Mouse (Mus musculus) retina, postnatal 1 day (tissue): ENCODE measurements at regions not wholly inside any gene's neighbourhood (a gene's known extent, or its start where the extent isn't known, plus 50 kb on each side); places are given as distances from the start of the nearest gene placed in this dataset.
"Not testable (repeated sequence)": the region's sequence is repeated elsewhere in the genome, so short reads cannot be mapped to it uniquely, and the experiment has no call there.

Experiments used
- DNase-seq: peaks from one replicate; pipeline ENCODE4 v3.0.0-alpha.2; 2012

DNA sequence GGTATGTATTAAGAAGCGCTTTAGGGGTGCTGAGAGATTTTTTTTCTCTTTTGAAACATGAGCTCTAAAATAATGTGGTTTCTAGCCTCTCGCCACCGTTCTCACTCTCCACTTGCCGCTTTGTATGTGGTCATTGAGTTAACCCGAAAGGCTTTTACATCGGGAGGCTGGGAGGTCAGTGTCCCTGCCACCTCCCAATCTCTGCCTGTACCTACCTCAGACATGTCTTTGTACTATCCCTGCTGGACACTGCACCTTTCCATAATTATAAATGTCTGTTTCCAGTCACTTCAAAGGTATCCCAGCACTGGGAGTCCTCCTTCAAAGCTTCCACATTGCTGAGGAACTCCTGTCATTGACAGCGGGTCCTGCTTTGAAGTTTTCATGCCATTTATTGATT, 347.6 kb upstream of the Tbc1d2b start:
- DNase-seq, result no peak

DNA sequence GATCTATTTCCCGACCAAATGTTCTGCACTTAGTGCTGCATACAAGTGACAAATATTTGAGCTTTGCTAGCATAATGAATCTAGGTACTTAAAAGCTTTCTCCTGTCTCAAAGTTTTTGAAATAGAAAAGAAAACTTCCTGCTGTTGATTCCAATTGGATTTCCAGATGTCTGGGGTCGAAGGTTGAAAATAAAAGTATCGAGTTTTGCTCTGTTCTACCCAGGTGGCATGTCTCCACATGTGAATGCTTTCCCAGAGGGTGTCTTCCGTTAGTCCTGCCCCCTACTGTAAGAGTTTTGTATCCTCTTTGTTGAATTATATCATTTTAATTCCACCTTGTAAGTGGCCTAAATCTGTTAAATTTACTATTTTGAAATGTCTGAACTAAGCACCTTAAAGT, 327.3 kb upstream of the Tbc1d2b start:
- no peak for DNase-seq

DNA sequence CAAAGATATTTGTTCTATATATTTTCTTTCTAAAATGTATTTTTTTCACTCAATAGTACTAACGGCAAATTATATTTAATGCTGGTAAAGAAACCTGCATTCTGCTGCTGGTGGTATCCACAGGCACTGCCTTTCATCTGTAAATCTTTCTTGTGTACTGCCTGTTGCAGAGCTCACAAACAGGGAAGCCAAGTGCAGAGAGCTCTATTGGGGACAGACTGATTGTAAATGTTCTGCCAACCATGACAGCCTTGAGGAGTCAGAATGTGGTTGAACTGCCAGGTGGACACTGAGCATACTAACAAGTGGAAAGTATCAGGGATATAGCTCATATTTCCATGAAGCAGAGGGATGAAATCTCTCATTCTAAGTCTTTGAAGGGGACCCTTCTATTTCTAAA, 286.1 kb upstream of the Tbc1d2b start:
- DNase-seq, result no peak

DNA sequence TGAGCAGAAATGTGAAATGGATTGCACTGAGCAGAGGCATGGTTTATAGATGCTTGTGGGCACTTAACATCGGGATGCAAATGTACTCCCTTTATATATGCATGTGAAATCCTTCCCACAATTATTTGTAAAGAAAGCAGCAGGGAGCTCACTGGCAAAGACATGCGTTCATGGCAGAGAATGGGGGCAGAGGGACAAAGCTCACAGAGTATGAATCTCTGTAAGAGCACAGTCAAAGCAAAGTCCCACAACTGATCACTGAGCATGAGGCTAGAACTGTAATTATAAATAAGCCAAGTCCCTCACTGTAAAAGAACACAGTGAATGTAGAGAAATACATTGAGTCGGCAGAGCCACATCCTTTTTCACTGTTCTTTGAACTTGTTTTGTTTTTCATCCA, 285.6 kb upstream of the Tbc1d2b start:
- DNase-seq, result no peak

DNA sequence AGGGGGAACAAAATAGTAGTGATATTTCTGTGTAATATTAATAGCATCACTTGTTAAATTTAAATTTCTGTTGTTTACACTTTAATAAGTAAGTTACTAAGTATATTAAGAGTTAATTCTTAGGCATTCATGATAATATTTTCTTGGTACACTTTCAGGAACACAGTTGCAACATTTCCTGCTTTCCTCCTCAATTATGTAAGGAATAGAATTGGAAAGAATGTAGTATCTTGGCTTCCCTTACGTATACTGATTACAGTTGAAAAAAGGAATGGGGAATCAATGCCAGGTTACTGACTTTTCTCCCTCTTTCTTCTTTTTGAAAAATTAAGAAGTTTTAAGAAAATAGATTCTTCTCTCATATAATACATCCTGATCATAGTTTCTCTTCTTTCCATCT, 277.3 kb upstream of the Tbc1d2b start:
- no peak for DNase-seq

DNA sequence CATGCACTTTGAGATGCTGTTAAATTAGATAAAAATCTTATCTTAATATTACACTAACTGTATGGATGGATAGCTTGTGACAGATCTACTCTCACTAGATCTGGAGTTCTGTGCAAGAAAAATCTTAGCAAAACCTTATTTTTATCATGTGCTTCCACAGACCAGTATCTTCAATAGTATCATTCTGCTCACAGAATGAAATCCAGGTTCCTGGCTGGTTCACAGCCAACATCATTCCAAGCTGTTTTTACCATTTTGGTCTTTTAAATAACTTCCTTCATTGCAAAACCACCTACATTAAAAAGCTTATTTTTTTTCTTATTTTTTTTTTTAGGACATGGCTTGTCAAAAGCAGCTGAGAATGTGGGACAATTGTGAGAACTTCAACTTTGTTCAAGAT, 276.1 kb upstream of the Tbc1d2b start:
- no peak for DNase-seq

DNA sequence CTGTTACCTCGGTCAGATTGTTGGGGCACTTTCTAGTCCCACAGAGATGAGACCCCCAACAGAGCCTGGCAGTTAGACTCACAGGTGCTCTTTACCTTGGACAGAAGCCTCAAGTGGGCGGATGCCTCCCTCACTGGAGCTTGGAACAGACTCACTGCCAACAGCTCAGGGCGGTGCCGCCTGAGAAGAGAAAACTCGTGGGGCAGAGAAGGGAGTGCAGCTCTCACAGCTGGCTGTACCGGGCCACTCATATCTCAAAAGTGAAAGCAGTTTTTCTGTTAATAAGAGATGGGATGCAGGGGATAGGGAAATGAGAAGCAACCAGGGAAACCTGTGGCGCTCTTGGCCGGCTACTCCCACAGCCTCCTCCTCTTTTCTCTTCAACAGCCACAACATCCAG, 267.1 kb upstream of the Tbc1d2b start:
- DNase-seq, result not testable (repeated sequence)

DNA sequence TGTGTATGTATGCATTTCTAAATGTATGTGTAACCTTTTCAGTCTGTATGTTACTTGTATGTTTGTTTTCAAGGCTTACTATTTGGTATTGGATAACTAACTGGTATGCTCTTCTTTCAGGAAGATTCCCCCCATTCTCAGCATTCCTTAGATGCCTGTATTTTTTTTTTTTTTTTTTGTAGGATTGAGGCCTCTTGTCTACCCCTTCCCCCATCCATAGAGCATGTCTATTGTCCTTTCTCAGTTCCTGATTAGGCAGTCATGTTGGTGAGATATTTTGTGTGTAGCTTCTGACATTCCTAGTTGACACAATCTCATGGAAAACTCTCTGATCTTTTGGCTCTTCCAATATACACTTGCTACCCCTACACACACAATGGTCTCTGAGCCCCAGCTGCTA, 262.8 kb upstream of the Tbc1d2b start:
- no peak for DNase-seq

DNA sequence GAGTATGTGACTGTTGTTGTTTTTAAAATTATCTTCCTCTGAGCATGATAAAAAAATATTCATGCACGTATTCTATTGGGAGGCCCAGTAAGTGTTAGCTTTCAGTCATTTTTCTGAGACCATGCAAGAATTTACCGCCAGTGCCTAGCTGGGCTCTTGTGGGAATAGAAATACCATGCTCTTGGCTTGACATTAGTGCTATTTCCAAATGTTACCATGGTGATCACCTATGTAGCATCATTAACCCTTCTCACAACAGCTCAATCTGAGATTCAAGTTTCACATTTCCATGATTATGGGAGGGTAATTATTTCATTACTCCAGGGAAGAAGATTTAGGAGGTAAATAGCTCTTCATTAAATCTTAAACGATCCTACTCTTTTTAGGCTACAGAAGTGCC, 250.6 kb upstream of the Tbc1d2b start:
- no peak for DNase-seq

DNA sequence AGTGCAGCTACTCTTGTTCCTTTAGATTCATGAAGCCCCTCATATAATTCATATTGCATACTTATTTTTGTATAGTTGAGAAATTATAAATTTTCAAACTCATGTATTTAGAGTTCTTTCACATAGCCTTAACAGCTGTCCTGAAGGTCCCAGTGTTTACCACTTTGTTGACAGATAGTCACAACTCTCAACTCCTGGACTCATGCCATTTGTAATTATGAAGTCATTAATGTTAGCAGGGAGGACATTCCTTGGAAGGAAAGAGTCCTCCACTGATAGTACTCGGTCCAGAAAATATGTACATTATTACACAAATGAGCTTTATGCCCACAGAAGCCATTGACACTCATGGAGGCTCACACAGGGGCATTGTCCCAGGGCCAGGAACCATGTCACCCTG, 224.3 kb upstream of the Tbc1d2b start:
- no peak for DNase-seq

DNA sequence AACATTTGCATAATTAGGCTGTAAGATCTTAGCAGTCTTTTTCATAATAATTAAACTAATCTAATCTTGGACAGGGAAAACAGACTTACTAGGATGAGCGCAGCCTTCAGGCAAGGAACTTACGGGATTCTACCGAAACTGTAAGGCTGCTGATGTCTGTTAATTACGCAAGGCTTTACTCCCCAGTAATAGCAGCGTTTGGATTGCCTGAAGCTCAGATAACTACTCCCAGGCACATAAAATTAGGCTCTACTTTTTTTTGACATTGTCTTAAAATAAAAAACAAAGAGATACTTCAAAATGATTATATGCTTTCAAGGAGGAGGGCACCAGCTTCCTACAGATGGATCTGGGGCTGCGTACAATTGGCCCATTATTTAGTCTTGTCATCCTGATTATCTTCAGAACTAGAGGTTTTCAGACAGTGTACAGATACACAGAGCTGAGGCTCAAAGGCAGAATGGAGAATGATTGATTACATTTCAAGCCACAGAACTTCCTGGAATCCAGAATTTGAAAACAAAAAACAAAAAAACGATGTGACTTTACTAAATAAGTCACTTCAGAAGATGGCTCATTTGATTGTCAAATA, 220.1 kb upstream of the Tbc1d2b start:
- peak; percentile 27 for DNase-seq

DNA sequence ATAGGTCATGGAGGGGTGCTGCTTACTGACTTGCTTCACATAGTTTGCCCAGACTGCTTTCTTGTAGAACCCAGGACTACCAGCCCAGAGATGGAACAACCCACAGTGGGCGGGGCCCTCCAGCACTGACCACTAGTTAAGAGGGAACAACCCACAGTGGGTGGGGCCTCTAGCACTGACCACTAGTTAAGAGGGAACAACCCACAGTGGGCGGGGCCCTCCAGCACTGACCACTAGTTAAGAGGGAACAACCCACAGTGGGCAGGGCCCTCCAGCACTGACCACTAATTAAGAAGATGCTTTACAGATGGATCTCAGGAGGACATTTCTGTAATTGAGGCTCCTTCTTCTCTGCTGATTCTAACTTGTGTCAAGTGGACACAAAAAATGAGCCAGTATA, 180.0 kb upstream of the Tbc1d2b start:
- DNase-seq, result no peak

DNA sequence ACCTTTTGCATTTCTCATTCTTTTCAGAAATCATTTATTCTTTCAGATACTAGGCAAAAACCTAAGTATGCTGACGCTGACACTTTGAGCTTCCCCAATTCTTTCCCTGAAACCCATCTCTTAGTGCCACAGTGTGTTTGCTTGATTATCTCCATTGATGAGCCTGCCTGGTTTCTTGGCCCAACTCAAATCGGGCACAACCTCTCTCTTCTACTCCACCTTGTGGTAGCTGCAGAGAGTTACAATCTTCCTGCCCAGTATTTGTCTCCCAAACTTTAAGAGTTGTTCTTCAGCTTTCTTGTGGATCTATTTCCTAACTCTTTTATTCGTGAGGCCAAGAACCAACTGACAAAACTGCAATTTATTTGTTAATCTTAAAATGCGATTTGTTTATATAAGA, 176.4 kb upstream of the Tbc1d2b start:
- DNase-seq, result peak; percentile 44

DNA sequence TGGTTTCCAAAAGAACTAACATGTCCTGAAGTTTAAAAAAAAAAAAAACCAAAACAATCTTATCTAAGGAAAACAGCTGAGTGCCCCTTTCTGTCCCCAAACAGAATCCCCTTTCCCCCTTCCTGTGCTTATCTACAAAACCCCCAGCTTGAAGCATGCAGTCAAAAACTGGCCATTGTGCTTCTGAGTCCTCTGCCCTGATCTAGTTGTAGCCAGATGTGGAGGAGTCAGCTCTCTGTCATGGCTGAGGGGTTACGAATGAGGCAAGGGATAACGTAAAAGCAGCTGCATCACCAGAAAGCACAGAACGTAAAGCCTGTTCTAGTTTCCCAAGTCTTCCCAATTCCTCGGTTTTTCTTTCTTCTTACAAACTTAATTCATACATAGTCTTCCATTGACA, 164.3 kb upstream of the Tbc1d2b start:
- DNase-seq, result no peak

DNA sequence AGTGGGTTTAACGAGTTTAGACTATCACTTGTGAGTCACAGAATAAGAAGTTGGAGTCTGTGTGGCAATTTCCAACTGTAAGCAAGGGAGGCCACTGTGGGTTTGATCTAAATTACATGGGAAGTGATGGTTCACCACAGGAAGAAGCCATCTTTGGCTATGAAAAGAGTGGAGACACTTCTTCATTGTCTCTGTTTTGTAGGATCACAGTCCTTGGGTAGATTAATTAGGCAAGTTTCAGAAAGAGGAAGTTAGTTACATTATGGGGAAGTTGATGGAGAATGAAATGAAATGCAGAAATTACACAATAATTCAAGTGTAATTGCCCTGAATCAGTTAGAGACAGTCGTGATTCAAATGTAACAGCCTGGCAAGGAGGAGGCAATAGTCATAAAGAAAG, 160.3 kb upstream of the Tbc1d2b start:
- no peak for DNase-seq

DNA sequence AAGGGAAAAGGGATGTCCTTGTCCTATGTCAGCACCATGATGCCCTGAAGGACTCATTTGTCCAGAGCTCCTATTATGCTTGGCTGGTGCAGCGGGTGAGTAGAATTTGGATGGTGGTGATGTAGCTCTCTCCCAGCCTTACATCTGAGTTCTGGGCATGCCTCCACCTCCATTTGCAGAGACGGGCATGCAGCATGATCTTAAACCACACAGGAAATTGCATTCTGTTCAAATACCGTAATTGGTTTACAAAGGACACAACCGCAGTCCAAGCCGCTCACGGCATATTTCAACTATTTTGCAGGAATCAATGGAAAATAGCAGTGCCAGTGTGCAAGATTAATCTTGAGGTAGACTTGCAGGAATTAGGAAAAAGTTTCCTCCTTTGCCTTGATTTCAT, 151.1 kb upstream of the Tbc1d2b start:
- no peak for DNase-seq

DNA sequence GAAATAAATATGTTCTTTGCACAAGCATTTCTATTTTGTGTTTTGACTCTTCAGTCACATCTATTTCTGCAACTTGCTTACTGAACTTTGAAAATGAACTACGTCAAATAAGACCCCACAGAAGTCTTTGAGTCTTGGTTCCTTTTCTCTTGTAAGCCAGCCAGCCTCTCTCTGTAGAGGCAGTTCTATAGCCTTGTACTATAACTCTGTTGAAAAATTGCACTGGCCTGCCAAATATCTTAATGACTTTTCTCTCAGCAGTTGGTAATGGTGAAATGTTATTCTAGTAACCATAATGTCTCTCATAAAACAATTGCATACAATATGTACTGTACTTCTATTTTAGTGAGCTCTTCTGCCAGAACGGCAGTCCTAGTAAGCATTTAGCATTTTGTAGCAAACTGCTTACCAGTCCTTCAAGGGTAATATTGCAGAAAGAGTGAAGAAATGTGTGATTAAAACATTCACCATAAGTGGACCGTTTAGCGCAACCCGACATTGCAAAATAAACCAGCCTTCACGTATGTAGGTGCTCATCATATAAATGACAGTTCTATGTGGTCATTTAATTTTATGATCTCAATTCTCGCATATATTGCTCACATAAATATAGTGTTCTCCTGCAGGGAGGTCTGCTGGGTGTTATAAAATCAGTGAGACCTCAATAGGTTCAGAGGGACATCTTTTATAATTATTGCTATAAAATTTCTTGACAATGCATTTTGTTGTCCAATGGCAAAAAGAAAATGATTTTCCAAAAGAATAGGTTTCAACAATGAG, 149.3 kb upstream of the Tbc1d2b start:
- DNase-seq, result no peak

DNA sequence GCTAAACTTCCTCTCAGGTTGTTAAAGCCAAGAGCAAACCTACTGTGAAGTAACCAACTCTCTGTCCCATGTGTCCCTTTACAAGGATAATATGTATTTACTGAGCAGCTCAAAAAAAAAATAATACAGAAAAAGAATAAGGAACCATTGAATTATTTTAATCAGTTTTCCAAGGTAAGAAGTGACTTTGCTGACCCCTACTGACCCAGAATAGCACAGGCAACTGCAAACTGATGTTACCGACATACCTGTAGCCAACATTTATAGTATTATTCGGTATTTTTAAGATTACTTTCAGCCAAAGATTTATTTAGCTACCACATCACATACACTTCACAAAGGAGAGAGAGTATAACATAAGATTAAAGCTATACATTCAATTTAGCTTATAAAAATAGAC, 138.2 kb upstream of the Tbc1d2b start:
- no peak for DNase-seq

DNA sequence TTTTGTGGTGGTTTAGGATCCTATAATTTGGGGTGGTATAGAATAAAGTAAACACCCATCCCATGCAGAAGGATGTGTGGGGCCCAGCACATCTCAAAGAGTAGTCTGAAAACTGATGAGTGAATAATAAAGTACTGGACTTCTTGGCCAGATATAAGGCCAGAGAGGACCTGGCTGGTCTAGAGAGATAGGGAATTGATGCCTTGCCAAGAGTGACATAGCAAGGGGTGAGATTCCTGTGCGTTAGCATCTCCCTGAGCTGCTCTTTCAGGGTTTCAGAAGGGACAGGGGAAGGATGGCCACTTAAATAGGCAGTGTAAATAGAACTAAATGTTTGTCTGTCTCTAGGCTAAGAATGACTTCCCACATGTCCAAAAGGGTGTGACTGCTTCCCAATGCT, 137.0 kb upstream of the Tbc1d2b start:
- DNase-seq, result no peak

DNA sequence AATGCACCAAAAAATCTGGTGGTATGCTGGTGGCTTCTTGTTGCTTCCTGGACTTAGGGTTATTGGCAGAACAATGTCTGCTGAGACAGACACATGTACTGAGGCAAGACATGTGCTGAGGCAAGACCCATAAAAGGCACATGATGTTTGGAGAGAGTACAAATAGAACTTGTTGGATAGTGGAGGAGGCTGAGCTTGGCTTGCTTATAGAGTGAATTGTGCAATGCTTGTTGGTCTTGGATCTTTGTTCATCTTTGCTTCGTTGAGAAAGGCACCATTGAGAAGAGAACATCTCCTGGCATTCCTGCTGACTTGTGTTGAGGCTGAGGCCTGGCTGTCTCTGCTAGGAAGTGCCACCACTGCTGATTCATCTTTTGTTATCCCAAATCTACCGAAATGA, 117.8 kb upstream of the Tbc1d2b start:
- no peak for DNase-seq

DNA sequence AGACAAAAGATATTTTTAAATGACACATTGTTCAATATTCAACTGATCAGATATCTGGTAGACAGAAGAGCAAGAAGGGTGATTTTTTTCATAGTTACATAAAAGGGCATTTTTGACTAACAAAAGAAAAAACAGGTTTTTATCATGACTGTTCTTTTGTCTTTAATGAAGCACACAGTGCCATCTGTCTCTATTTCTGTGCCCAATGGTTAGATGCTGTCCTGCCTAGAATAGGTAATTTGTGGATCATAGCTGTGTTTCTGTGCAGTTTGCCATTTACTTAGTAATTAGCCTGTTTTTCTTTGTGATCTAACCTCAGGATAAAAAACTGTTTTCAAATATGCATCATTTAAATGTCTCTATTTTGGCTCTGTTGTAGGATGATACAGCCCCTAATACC, 114.4 kb upstream of the Tbc1d2b start:
- DNase-seq, result no peak

DNA sequence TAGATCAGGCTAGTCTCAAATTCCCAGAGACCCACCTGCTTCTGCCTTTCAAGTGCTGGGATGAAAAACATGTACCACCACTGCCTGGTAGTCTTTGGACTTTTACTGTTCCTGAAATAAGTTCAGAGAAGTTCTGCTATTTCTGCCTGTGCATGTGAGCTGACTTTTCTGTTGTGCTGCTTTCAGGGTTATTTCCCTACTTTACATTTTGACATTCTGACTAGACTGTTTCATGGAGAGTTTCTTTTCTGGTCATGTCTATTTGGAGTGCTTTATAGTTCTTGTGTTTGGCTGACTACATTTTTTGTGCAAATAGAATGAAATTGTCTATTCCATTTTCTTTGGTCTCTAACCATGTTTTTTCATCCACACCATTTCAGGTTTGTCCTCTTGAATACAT, 109.5 kb upstream of the Tbc1d2b start:
- no peak for DNase-seq

DNA sequence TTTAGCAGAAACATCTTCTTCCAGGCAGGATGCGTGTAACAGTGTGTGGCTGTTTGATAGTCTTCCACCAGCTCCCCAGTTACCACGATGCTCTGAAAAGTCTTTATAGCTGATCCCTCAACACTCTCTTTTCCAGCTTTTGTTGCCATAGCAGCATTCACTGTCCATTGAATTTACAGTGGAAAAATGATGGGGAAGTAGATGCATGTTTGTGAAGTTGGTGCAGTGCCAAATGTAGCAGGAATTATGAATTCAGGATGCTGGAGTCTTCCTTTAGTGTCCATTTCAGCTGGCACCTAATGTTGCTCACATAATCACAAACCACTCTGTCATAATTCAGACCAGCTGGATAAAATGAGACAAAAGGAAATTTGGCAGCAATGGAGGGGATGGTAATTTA, 99.0 kb upstream of the Tbc1d2b start:
- DNase-seq, result peak; percentile 19

DNA sequence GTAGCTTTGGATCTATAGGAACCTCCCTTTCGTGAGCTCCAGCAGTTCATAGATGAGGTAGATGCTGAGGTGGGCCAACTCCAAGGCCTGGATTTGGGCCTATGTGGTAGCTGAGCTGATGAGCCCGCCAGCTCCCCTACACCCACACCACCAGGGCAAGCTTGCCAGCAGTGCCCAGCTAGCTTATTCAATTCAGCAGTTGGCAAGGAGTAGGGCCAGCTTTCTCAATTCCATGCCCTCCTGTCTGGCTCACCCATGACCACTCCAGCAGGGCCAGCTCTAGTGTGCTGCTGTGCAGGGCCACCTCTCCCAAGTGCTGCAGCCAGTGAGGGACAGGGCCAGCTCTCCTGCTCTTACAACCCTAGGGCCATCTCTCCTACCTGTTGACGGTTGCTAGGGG, 97.1 kb upstream of the Tbc1d2b start:
- no peak for DNase-seq

DNA sequence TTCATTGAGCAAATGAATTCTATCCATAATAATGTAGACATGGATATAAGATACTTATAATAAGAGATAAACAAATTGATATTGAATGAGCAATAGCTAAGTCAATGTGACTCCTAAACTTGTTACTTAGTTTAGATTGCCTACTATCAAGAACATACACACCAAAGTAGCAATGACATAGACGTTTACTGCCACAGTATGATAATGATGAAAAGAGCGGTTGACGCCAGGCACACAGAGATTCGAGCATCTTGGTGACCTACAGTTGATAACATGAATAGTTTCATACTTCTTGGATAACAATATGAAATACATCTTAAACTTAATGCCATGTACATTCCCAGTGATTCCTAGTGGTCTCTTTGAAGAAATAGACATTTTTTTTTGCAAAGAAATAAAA, 55.9 kb upstream of the Tbc1d2b start:
- no peak for DNase-seq
